Mouse (Mus musculus) neural tube, embryonic 10.5 days (tissue): ENCODE measurements at regions not wholly inside any gene's neighbourhood (a gene's known extent, or its start where the extent isn't known, plus 50 kb on each side); places are given as distances from the start of the nearest gene placed in this dataset.
A peak's percentile ranks its signal among the peaks of the same experiment; 100 is the strongest.

Source experiments
- DNase-seq: peaks from one replicate; pipeline ENCODE4 v3.0.0-alpha.2; 2017; ENCODE audit warnings: low spot score; ENCODE audit errors: extremely low spot score

DNA sequence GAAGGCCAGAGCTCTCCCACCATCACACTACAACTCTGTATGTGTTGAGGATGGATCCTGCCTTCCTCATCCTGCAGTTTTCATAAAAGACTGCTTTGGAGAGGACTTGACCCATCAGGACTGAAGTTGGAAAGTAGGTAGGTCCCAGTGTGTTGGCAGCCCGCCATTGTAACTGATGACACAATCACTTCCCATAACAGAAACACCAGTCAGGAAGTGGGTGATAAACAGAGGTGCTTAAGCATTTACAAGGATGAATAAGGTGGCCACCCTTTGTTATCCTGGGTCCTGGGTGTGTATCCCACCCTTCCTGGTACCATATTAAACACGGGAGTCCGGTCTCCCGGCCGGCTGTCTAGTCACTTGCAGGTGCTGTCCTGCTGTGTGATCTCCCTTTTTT lies 118.3 kb downstream of the Snx10 start:
- DNase-seq, result no peak

DNA sequence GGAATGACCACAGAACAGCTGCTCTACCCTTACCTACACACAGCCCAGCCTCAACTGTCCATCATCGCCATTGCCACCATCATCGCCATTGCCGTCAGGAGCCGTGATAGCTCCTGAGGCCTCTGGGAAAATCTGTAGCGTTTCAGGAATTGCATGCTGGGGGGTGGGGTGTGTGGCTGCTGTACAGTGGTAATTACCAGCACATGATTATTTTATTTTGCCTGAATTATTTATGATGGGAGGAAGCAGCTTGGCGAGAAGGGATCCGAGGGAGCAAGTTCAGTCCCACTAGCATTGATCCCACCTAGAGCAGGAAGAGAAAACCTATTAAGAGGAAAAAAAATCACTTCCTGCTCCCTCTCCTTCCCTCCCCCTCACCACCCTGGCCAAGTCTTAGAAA lies 125.1 kb downstream of the Snx10 start:
- no peak for DNase-seq

DNA sequence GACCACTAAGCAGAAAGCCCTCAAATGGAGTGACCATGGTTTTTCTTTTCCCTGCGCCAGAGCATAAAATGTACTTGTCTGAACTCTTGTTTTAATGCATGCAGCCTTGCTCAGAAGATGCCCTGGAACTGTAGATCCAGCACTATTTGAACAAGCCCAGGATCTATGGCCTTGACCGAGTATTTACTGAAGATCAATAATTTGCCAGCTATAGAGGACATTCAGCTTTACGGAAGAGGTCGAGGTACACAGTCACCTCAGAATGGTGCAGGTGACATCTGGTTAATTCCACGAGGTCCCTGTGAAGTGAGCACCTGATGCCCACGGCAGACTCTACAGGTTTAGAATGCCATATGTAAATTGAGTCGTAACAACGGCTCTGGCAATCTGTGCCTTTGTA lies 130.1 kb downstream of the Snx10 start:
- no peak for DNase-seq

DNA sequence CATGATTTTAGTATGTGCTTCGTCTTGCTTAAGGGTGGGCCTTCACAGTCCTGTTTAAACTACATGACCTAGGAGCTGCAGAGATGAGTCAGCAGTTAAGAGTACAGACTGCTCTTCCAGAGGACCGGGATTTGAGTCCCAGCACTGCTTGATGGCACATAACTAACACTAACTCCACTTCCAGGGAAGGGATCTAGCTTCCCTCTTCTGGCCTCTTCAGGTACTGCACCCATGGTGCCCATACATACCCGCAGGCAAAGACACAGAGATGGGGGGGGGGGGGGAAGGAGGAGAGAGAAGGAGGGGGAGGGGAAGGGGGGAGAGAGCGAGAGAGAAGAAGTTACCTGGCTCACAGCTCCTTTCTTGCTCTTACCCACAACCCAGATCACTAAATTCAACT lies 131.3 kb downstream of the Snx10 start:
- DNase-seq, result no peak

DNA sequence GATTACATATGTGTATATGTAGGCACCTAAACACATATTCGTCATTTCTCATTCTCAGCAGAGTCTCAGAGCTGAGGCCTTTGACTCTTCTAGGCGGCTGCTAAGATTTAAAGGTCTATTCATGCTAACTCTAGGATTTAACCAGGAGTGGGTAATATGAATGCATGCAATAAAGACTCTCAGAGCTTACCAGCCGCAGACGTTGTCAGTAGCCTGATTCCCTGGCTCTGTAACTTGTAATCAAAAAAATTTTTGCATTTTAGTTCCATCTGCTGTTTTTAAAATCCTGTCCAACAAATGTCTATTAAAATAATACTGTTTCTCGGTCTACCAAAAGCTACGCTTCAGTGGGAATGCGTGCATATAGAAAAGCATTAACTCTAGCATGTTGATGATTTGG lies 132.4 kb downstream of the Snx10 start:
- DNase-seq, result no peak

DNA sequence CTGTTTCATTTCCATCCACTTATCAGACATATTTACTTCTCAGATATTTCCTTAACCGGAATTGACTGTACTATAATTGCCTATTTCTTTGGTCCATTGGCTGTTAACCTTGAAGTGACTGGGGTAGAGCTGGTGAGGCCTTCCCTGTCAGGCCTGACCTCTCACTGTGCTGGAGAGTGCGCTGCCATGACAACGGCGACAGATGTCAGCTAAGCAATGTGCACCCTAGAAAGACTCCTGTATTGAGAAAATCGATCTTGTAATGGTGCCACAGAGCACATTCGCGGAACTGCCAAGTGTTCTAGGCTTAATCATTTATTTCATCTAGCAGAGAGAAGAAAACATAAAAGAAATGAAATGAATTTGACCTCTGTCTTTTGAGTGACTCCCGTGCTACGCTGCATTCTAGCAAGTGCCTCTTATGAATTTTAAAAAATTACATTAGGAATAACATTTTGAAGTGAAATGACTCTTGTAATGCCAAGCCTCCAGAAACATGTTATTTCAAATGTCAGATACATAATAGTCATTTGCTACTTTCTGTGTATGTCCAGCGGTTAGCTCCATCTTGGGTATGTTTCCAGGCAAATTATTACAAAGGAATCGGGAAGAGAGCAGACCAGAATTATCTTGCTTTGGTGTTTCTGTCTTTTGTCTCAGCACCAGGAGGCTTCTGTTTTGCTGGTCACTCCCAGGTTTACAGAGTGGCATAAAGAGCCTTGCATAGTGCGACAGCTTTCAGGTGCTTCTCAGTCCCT lies 133.4 kb downstream of the Snx10 start:
- peak; percentile 58 for DNase-seq

DNA sequence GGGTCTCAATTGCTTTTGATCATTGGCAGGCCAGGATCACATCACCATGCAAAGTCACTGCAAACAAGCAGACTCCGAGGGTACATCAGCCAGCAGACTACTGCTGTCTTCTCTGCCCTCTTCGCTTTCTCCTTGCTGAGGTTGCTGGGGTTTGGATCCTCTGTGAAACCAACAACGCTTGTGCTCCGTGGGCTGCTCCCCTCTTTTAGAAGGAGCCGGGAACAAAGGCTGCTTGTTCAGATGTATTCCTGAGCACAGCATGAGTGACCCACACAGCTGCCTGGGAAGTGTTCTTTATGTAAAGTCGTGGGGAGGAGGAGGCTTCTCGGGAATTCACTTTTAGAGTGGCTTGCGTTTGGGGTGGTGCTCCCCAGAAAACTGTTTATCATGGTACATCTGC lies 134.7 kb downstream of the Snx10 start:
- peak; percentile 48 for DNase-seq

DNA sequence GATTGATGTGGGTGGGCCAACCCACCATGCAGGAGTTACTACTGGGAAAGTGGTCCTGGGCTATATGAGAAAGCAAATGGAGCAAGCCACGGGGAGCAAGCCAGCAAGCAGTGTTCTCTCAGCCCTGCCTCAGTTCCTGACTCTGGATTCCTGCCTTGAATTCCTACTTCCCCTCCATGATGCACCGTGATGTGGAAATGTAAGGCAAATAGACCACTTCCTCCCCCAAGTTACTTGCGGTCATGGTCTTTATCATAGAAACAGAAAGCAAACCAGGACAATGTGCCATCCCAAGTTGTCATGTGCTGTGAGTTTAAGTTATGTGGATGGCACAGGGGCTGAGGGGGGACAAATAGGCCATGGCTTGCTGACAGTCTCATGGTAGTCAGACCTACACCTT lies 139.5 kb downstream of the Snx10 start:
- DNase-seq, result no peak

DNA sequence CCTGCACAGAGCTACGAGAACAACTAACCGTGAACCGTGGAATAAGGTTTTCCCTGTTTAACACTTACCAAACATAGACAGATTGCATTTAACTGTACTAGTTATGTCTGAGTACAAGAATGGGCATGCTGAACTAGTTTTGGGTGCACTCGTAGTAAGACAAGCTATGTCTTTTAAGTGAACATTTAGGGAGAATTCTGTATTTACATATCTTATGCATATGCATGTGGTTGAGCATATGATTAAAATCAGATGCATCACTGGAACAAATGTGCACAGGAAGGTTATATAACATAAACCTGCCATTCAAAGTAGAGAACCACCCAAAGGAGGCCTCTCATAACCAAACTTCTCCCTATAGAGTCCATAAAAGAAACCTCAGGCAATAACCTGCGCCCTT lies 140.3 kb downstream of the Snx10 start:
- no peak for DNase-seq

DNA sequence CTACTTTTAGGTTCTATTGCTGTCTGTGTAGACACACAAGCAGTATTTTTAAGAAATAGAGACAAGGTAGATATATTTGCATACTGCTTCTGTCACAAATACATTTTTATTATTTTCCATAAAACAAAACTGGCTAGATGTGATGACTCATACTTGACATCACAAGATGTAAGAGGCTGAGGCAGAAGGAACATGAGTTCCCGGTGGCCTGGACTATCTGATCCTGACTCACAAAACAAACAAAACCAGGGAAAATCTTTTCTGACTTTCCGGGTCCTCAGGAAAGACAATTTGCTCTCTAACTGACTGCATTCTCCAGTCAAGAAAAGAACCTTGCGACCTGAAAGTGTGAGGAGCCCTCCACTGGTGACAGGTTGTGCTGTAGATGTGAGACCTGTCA lies 143.3 kb downstream of the Snx10 start:
- no peak for DNase-seq

DNA sequence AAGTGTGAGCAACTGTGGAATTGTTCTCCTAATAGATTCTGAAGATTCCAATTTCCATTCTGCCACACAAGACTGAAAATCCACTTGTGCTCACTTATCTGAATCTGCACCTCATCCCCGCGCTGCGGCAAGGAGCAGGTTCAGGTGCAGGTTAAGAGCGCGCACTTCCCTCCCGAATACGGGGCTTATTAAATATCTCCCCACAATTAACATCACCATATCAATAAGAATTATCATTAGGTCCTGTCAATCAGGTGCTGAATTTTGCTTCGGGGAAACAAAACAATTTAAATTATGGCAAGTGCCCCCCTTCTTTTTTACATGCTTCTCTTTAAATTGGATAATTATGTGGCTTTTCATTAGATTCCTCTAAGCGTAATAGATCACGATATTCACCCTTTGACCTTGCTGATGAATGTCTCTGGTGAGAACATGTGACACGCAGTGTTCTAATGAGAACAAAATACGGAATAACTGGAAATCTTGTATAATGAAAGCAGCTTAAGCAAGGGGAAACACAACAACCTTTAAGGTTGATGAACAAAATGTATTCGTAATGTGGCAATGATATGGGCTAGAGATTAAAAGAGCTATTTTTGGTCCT lies 151.7 kb downstream of the Snx10 start:
- no peak for DNase-seq

DNA sequence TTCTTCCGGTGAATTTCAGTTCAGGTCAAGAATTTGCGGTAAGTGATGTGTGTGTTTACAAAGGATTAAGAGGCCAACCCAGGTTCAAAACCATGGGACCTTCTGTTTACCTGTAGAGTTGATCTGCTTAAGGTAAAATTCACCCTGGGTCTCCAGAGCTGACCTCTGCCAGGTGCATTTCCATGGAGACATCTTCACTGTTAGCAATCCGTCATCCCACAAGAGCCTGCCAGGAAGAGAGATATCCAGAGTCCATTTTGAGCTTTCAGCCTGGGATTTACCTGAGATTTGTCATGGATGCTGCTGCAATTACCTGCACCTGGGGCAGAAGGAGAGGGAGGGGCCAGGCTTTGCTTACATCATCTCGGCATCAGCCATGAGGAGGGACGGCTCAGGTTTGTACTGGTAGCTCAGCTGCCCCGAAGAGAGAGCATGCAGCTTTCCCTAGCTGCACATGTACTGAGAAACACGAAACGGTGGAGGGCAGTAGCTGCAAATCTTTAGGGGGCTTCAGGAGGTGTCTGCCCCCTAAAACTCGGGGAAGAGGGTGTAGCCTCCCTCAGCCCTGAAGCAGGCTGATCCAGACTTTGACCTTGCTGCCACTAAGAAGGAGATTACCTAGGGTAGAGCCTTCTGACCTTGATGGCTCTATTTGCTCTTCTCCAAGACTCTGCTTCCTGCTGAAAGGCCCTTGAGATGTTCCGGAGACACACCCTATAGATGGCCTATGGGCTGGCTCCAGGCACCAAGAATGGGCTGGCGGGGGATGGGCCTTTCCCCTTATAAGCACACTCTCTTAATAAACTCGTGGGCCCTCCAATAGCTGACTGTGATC lies 153.7 kb downstream of the Snx10 start:
- DNase-seq, result no peak

DNA sequence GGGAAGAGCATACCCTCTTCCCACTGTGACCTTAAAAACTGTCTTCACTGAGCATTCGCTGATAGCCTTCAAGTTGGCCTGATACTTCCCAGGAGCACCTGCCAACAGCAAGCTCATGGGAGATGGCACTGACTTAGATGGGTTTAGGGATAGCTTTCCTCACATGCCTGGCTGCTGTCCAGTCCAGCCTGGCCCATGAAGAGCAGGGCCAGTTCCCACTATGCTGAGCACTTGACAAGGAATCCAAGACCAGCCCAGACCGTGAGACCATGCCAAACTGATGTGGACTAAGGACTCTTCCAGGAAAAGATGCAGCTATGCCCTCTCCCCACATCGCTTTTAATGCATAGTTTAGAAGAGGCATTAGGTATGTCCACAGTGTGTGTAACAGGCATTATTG lies 155.0 kb downstream of the Snx10 start:
- DNase-seq, result no peak

DNA sequence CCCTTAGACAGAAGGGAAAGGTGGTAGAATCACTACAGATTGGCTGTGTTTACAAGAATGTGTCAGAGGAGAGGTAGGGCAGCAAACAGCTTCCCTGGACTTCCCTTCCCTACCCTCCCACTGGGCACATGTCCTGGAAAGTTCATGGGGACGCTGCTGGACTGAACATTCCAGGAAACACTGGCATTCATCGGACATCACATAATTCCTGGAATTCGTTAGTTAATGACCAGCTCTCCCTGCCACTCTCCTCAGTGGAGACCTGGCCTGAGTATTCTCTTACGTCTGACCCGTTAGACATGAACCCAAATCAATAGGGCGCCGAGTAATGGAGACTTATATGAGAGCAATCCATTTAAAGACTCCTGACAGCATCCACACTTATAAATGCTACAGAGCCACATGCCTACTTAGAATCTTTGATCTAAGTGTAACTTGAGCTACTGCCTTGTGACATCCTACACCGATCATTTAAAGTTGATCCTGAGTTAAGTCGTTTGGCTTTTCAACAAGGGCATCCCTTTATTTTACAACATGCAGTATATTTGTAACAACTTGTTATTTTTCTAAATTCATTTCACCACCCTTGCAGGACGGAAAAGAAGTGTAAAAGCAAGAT lies 156.6 kb downstream of the Snx10 start:
- no peak for DNase-seq

DNA sequence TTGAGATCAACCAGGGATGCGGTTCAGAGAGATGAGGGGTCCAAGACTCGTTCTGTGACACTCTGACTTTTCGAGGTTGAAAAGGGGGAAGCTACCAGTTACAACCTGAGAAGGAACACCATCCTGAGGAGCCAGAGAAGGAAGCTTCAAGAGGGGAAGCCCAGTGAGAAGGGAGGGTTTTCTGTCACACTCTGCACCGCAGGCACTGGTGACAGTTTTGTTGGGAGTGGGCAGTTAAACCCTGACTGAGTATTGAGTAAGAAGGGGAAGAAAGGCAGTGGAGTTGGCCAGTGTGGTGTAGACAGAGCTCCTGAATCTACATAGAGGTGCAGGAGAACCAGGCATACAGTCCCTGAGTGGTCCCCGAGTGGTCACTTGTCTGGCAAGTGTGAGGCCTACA lies 159.4 kb downstream of the Snx10 start:
- DNase-seq, result no peak

DNA sequence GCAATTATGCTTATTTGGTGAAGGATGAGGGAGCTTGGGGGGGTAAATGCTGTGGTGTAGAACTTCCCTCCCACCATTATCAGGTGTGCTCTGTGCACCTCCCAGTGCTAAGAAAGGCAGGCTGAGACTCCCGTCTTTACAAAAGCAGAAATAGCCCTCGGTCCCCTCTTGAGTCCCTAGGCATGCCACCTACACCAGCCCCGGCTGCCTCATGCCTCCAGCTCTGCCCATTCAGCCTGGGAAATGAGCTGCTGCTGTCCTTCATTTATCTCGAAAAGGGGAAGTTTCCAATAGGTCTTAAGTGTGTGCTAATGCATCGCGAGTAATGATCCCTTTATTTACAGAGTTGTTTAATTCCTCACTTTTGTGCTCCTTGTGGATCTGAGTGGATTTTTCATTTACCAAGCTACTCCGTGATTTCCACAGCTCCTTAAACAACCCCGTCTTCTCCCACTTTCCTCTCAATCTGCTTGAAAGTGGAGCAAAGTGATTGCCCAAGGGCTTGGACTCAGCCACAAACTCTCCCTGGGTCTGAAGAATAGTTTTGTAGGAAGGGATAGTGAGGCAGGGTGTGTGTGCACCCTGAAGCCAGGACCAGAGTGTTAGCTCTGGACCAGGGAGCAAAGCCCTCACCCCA lies 162.1 kb downstream of the Snx10 start:
- DNase-seq, result no peak

DNA sequence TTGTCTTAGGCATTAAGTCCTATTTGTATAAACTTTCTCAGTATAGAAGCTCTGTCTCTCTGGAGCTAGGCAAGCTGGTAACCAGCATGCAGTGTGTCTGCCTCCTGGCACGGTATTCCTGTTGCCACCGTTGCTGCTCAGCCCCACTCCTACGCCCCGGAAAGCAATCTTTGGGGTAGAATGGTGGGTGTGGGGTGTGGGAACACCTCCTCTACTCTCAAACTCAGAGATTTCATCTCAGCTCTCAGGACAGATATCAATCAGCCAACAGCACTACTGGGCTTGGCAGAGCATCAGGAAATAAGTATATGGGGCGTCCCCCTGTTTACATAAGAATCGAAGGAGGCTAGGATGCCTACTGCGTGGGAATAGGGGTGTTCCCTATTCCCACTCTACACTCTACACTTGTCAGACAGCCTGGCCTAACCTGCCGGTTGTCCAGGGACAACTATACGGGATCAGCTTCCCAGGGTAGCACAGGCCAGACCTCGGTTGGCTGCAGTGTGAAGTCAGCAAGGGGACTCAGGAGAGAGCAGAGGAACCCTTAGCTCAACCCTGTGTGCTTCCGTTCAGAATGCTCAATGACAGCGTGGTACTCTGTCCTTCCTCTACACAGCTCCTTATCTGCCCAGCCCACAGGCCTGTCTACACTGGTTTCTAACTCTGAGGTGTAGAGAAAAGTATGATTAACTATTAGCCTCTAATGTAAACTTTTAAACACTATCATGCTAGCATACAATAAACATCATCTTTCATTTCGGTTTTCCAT lies 167.3 kb downstream of the Snx10 start:
- no peak for DNase-seq

DNA sequence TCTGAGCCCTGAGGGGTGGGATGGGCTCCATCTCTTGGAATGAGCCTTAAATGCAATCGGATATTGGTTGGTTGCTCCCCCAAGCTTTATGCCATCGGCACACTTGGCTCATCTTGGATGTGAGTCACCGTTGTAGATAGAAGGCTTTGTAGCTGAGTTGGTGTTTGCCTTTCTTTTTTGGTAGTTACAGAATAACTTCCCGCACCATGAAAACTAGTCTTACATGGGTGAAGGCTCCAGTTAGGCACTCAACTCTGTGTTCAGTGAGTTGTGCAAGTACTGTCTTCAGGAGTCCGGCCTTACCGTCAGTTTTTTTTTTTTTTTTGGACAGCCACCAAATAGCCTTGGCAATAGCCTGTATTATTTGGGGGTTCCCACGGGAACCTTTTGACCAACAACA lies 170.3 kb downstream of the Snx10 start:
- no peak for DNase-seq

DNA sequence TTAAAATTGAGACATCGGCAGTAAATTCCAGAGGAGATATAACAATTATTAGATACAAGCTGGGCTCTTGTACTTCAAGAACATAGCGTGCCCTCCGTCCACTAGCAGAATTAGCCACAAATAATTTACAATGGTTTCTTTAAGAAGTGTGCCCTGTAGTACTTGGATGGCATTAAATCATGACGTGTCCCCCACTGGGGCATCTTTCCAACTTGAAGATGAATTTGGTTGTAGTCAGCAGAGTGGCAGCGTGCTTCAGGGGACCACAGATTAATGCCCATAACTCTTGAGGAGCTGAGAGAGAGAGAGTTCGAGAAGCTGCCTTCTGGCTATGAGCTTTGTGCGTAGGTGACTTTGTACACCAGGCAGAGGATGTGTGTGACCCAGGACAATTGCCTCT lies 172.7 kb downstream of the Snx10 start:
- no peak for DNase-seq

DNA sequence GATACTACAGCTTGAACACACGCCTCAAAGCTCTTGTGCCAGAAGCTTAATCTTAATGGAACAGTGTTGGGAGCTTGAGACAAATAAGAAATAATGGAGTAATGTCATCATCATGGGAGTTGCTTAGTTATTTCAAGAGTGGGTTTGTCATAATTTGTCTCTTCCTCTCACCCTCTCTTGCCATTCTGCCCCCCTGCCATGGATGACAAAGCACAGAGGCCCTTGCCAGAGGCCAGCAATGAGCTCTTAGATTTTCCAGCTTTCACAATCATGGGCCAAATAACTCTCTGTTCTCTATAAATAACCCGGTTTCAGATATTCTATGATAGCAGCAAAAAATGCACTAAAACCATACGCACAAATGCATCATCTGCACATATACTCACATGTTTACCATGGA lies 174.1 kb downstream of the Snx10 start:
- no peak for DNase-seq

DNA sequence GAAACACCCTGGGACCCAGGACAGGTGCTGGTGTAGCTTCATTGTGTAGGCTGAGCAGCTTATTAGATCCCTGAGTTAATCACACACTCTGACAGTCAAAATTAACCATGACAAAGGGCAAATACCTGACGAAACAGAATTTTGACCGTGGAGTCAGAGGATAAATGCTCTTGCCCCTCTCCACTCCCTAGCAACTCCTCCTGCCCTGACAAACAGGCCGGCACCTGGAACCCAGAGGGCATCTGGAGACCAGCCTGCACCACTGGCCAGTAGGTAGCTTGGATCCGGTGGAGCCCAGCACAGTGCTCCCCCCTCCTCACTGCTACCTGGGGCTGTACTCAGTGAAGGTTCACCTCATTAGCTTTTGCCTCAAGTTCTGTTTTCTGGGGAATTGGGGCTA lies 174.5 kb downstream of the Snx10 start:
- no peak for DNase-seq
